Mouse (Mus musculus): ENCODE results near the gene Kif4.

- no peak for TF ChIP-seq CTCF (IDR thresholded peaks at IDR 0.05; ENCODE audit: low read depth, low read length)
- no peak for TF ChIP-seq POLR2A (IDR thresholded peaks at IDR 0.05; ENCODE audit: insufficient read depth, low read length)
- no peak for TF ChIP-seq EP300 (IDR thresholded peaks at IDR 0.05; ENCODE audit: insufficient read depth, low read depth, low read length)
These were observed 61.0 kb downstream of the Kif4 start for GRCm38 (mm10) chrX:100686527-100686926.

Data from ES-Bruce4 (cell line).